Mouse (Mus musculus) MEL (cell line): Measurements from ENCODE around the gene Rpl9-ps6. TPM values are rescaled to one million over a fixed set of nuclear protein-coding genes. Genes with fewer than 3 reads are reported as not detected.

ENCODE experiments used
- DNase-seq: peaks from one replicate; pipeline ENCODE4 v3.0.0; 2011; ENCODE audit warnings: low read depth, low spot score
- H3K27ac ChIP-seq: 2 replicates; pipeline ENCODE4 v1.5.1; 2012; ENCODE audit warnings: low read depth, mild to moderate bottlenecking, control low read depth, low read length, moderate library complexity; ENCODE audit not compliant: control insufficient read depth
- H3K27me3 ChIP-seq, 2 experiments: fragments of 150-350 bp in 1 of 2; sonication (generic) in 1 of 2; 2 replicates each; pipeline ENCODE4 v1.6.1; 2012; ENCODE audit warnings: low read length in 2 of 2, mild to moderate bottlenecking in 2 of 2, improper control_type of control experiment in 1 of 2, moderate library complexity in 1 of 2; ENCODE audit not compliant: insufficient read depth in 2 of 2, control insufficient read depth in 1 of 2
- H3K36me3 ChIP-seq, 2 experiments: 2 replicates each; pipeline ENCODE4 v1.6.1; 2012 to 2014; ENCODE audit warnings: low read length in 2 of 2, improper control_type of control experiment in 1 of 2, inconsistent platforms in 1 of 2, mild to moderate bottlenecking in 1 of 2; ENCODE audit not compliant: insufficient read depth in 2 of 2, control insufficient read depth in 1 of 2
- H3K4me1 ChIP-seq, 2 experiments: fragments of 150-350 bp in 1 of 2; sonication (generic) in 1 of 2; 2 replicates each; pipeline ENCODE4 v1.6.1; 2012; ENCODE audit warnings: low read length in 2 of 2, improper control_type of control experiment in 1 of 2, mild to moderate bottlenecking in 1 of 2; ENCODE audit not compliant: insufficient read depth in 2 of 2, control insufficient read depth in 1 of 2
- H3K4me3 ChIP-seq, 2 experiments: fragments of 150-350 bp in 1 of 2; sonication (generic) in 1 of 2; 2 replicates each; pipeline ENCODE4 v1.5.1; 2012; ENCODE audit warnings: low read depth in 2 of 2, low read length in 2 of 2, mild to moderate bottlenecking in 2 of 2, moderate library complexity in 2 of 2, control low read depth in 1 of 2, improper control_type of control experiment in 1 of 2; ENCODE audit not compliant: control insufficient read depth in 1 of 2, insufficient read depth in 1 of 2
- H3K79me2 ChIP-seq: 2 replicates; pipeline ENCODE4 v1.6.1; 2012; ENCODE audit warnings: mild to moderate bottlenecking, low read length, moderate library complexity; ENCODE audit not compliant: control insufficient read depth, poor library complexity, insufficient read depth
- H3K9ac ChIP-seq: 2 replicates; pipeline ENCODE4 v1.6.1; 2012; ENCODE audit warnings: low read depth, mild to moderate bottlenecking, control low read depth, low read length, moderate library complexity; ENCODE audit not compliant: control insufficient read depth, poor library complexity, severe bottlenecking
- H3K9me3 ChIP-seq: fragments of 150-350 bp; sonication (generic); replicated peaks from 2 replicates; pipeline ENCODE4 v1.6.1; 2012; ENCODE audit warnings: mild to moderate bottlenecking, low read length, improper control_type of control experiment, moderate library complexity; ENCODE audit not compliant: insufficient read depth
- BHLHE40 ChIP-seq: IDR thresholded peaks from 2 replicates; pipeline ENCODE4 v1.6.1; 2012; ENCODE audit warnings: low read depth, mild to moderate bottlenecking, inconsistent platforms, low read length, improper control_type of control experiment, borderline replicate concordance
- CHD2 ChIP-seq: IDR thresholded peaks from 2 replicates; pipeline ENCODE4 v1.6.1; 2011; ENCODE audit warnings: low read length, improper control_type of control experiment
- CTCF ChIP-seq, 3 experiments: IDR thresholded peaks in 2 of 3; conservative IDR thresholded peaks in 1 of 3; 2 replicates each; pipeline ENCODE4 v1.5.1; 2011 to 2012; ENCODE audit warnings: low read length in 3 of 3, low read depth in 2 of 3, mild to moderate bottlenecking in 2 of 3, improper control_type of control experiment in 1 of 3, inconsistent platforms in 1 of 3, mixed read lengths in 1 of 3, moderate library complexity in 1 of 3; ENCODE audit not compliant: control insufficient read depth in 1 of 3, insufficient read depth in 1 of 3, poor library complexity in 1 of 3, severe bottlenecking in 1 of 3
- E2F4 ChIP-seq: IDR thresholded peaks from 2 replicates; pipeline ENCODE4 v1.6.1; 2011; ENCODE audit warnings: low read depth, low read length, improper control_type of control experiment, borderline replicate concordance
- ELF1 ChIP-seq: IDR thresholded peaks from 2 replicates; pipeline ENCODE4 v1.6.1; 2014; ENCODE audit warnings: low read depth, mild to moderate bottlenecking, inconsistent platforms, low read length, improper control_type of control experiment, moderate library complexity
- EP300 ChIP-seq, 2 experiments: IDR thresholded peaks; 2 replicates each; pipeline ENCODE4 v1.6.1; 2011; ENCODE audit warnings: improper control_type of control experiment in 2 of 2, low read length in 2 of 2, low read depth in 1 of 2, mild to moderate bottlenecking in 1 of 2
- ETS1 ChIP-seq: IDR thresholded peaks from 2 replicates; pipeline ENCODE4 v1.6.1; 2012; ENCODE audit warnings: low read depth, mild to moderate bottlenecking, inconsistent platforms, low read length, improper control_type of control experiment, moderate library complexity
- GATA1 ChIP-seq: IDR thresholded peaks from 2 replicates; pipeline ENCODE4 v1.6.1; 2011; ENCODE audit warnings: low read depth, low read length, improper control_type of control experiment
- HCFC1 ChIP-seq: IDR thresholded peaks from 2 replicates; pipeline ENCODE4 v1.6.1; 2012; ENCODE audit warnings: low read depth, mild to moderate bottlenecking, inconsistent platforms, low read length, improper control_type of control experiment, moderate library complexity
- KAT2A ChIP-seq: conservative IDR thresholded peaks from 2 replicates; pipeline ENCODE4 v1.6.1; 2012; ENCODE audit warnings: low read depth, low read length, improper control_type of control experiment, inconsistent platforms
- MAFK ChIP-seq: IDR thresholded peaks from 2 replicates; pipeline ENCODE4 v1.6.1; 2011; ENCODE audit warnings: low read depth, mild to moderate bottlenecking, low read length, improper control_type of control experiment, borderline replicate concordance
- MAX ChIP-seq: IDR thresholded peaks from 2 replicates; pipeline ENCODE4 v1.6.1; 2011; ENCODE audit warnings: low read length, improper control_type of control experiment
- MAZ ChIP-seq: IDR thresholded peaks from 2 replicates; pipeline ENCODE4 v1.6.1; 2012; ENCODE audit warnings: low read depth, mild to moderate bottlenecking, inconsistent platforms, low read length, improper control_type of control experiment
- MEF2A ChIP-seq: IDR thresholded peaks from 2 replicates; pipeline ENCODE4 v1.6.1; 2014; ENCODE audit warnings: low read depth, mild to moderate bottlenecking, inconsistent platforms, low read length, improper control_type of control experiment; ENCODE audit not compliant: poor library complexity, insufficient replicate concordance, severe bottlenecking; ENCODE audit errors: extremely low read depth
- MXI1 ChIP-seq: IDR thresholded peaks from 2 replicates; pipeline ENCODE4 v1.6.1; 2011; ENCODE audit warnings: mild to moderate bottlenecking, low read depth, low read length, improper control_type of control experiment
- MYB ChIP-seq: IDR thresholded peaks from 2 replicates; pipeline ENCODE4 v1.6.1; 2011; ENCODE audit warnings: mild to moderate bottlenecking, low read depth, low read length, improper control_type of control experiment
- MYC ChIP-seq: IDR thresholded peaks from 2 replicates; pipeline ENCODE4 v1.6.1; 2011; ENCODE audit warnings: low read depth, mild to moderate bottlenecking, low read length, improper control_type of control experiment, moderate library complexity
- NRF1 ChIP-seq: IDR thresholded peaks from 2 replicates; pipeline ENCODE4 v1.6.1; 2014; ENCODE audit warnings: low read depth, mild to moderate bottlenecking, inconsistent platforms, low read length, improper control_type of control experiment, moderate library complexity; ENCODE audit not compliant: poor library complexity, insufficient read depth, severe bottlenecking
- POLR2AphosphoS2 ChIP-seq: IDR thresholded peaks from 2 replicates; pipeline ENCODE4 v1.6.1; 2011; ENCODE audit warnings: low read length, improper control_type of control experiment
- POLR2AphosphoS5 ChIP-seq: IDR thresholded peaks from 2 replicates; pipeline ENCODE4 v1.6.1; 2012; ENCODE audit warnings: low read depth, borderline replicate concordance, mild to moderate bottlenecking, inconsistent platforms, low read length, moderate library complexity, mixed read lengths
- RAD21 ChIP-seq: IDR thresholded peaks from 2 replicates; pipeline ENCODE4 v1.6.1; 2011; ENCODE audit warnings: mild to moderate bottlenecking, low read depth, low read length, improper control_type of control experiment
- RCOR1 ChIP-seq: IDR thresholded peaks from 2 replicates; pipeline ENCODE4 v1.6.1; 2012; ENCODE audit warnings: low read depth, mild to moderate bottlenecking, inconsistent platforms, low read length, improper control_type of control experiment
- SIN3A ChIP-seq: IDR thresholded peaks from 2 replicates; pipeline ENCODE4 v1.6.1; 2012; ENCODE audit warnings: low read length, improper control_type of control experiment, inconsistent platforms
- TAL1 ChIP-seq: IDR thresholded peaks from 2 replicates; pipeline ENCODE4 v1.6.1; 2012; ENCODE audit warnings: mild to moderate bottlenecking, inconsistent platforms, low read length, moderate library complexity, mixed read lengths
- TCF12 ChIP-seq: IDR thresholded peaks from 2 replicates; pipeline ENCODE4 v1.6.1; 2014; ENCODE audit warnings: low read depth, mild to moderate bottlenecking, inconsistent platforms, low read length, improper control_type of control experiment, moderate library complexity
- USF1 ChIP-seq: IDR thresholded peaks from 2 replicates; pipeline ENCODE4 v1.6.1; 2014; ENCODE audit warnings: low read depth, mild to moderate bottlenecking, inconsistent platforms, low read length, improper control_type of control experiment, moderate library complexity
- ZC3H11A ChIP-seq: IDR thresholded peaks from 2 replicates; pipeline ENCODE4 v1.6.1; 2012; ENCODE audit warnings: low read depth, mild to moderate bottlenecking, inconsistent platforms, low read length, improper control_type of control experiment
- polyA plus RNA-seq, 2 experiments: library from polyadenylated mRNA; stranded (reverse) in 1 of 2; unstranded in 1 of 2; fragments of >175 nt in 1 of 2; fragments of >200 nt in 1 of 2; gene quantifications; 2 replicates each; pipeline versions ENCODE4 v1.2.1 to v1.2.4; 2012; ENCODE audit warnings: low replicate concordance in 2 of 2, low read depth in 1 of 2; ENCODE audit not compliant: insufficient read length in 2 of 2, insufficient read depth in 1 of 2, missing spikeins in 1 of 2
- total RNA-seq: library from RNA; depleted of rRNA; stranded (reverse); fragments of 300-350 nt; gene quantifications from 2 replicates; pipeline ENCODE4 v1.2.3, GENCODE M21; 2012

The Rpl9-ps6 gene
- total and polyA plus RNA-seq, 3 experiments = 95.5 to 161 TPM; not detected in 1

DNA sequence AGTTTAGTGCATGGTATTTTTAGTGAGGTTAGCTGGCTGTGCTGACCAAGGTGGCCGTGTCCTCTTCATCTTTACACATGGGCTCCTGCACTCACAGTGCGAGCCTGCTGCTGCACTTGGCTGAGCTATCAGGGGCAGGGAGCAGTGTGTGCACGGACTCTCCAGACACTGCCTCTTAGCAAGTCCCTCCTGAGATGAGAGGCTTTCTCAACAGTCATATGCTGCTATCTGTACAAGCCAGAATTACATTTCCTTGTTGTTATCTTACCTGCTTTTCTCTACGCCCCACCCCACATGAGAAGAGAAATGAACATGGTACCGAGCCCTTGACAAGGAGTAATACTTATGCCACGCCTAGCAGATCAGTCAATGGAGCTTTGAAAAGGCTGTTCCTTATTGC lies 44.6 kb upstream of the Rpl9-ps6 start (continued):
- TF ChIP-seq HCFC1 = no peak
- no peak for TF ChIP-seq MAZ
- TF ChIP-seq TAL1 = peak; percentile 76
- TF ChIP-seq ETS1 = peak; percentile 83
- no peak for TF ChIP-seq KAT2A
- peak; percentile 71 for TF ChIP-seq SIN3A
- TF ChIP-seq MYC = peak; percentile 72
- peak; percentile 86 for TF ChIP-seq TCF12
- 0 out of 2 replicates have a peak, but pooled peaks have one; percentile 7 for TF ChIP-seq NRF1
- peak; percentile 49; the same call in 1 of the 2 replicates for TF ChIP-seq MYB
- TF ChIP-seq ELF1 = 0 out of 2 replicates have a peak, but pooled peaks have one; percentile 47
- TF ChIP-seq MEF2A = no peak
- TF ChIP-seq MXI1 = peak; percentile 18; the same call in 1 of the 2 replicates
- TF ChIP-seq POLR2AphosphoS5 = no peak
- TF ChIP-seq ZC3H11A = no peak
- no peak for TF ChIP-seq RAD21
- no peak; the same call in 1 of the 2 replicates for TF ChIP-seq RCOR1
- no peak for TF ChIP-seq CTCF (IDR thresholded peaks at IDR 0.05 in 2 of 3, conservative IDR thresholded peaks at IDR 0.05 in 1 of 3; ENCODE audit: control insufficient read depth in 1 of 3, insufficient read depth in 1 of 3, low read depth in 2 of 3, low read length in 3 of 3, poor library complexity in 1 of 3, severe bottlenecking in 1 of 3)
- TF ChIP-seq POLR2AphosphoS2 = no peak
- TF ChIP-seq MAX = peak; percentile 31; the same call in 1 of the 2 replicates
- TF ChIP-seq USF1 = no peak; the same call in 1 of the 2 replicates
- TF ChIP-seq, all 39 proteins: peak for 14

DNA sequence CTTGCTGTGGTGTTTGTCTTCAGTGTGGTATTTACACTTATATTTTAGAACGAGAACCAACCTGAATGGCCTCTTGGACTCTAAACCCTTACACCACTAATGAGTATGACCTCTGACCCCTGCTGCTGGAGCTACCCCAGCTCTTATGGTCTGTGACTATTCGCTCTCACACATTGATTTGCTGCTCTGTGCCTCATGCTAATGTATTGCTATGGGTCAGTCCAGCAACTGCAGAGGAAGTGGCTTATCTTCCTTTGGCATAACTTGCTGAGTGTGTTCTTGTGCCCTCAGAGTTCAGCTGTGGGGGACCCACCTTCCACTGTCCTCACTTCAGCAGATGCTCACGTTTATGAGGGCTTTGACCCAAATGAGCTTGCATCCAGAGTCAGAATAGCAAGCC lies 43.9 kb upstream of the Rpl9-ps6 start:
- H3K79me2 ChIP-seq = peaks cover 26% of the 10 kb centered on the region
- H3K27me3 ChIP-seq = no peaks in the 10 kb centered on the region
- H3K4me3 ChIP-seq = no peak overlapping the region
- H3K9ac ChIP-seq = no peak overlapping the region
- peak overlapping the region; percentile 68 for H3K27ac ChIP-seq
- DNase-seq = peak; percentile 56
- peaks cover 19 to 21% of the 10 kb centered on the region in 2 experiments for H3K4me1 ChIP-seq
- peak; percentile 55 to 71 for TF ChIP-seq EP300 (IDR thresholded peaks at IDR 0.05; ENCODE audit: low read depth in 1 of 2, low read length in 2 of 2)
- peak; percentile 20; the same call in 1 of the 2 replicates for TF ChIP-seq BHLHE40
- peak; percentile 61 for TF ChIP-seq TAL1
- no peak for TF ChIP-seq MAZ
- TF ChIP-seq GATA1 = peak; percentile 72
- TF ChIP-seq CHD2 = no peak
- peak; percentile 63; the same call in 1 of the 2 replicates for TF ChIP-seq ETS1
- peak; percentile 59; the same call in 1 of the 2 replicates for TF ChIP-seq TCF12
- TF ChIP-seq MYC = no peak
- peak; percentile 46; the same call in 1 of the 2 replicates for TF ChIP-seq MAFK
- TF ChIP-seq E2F4 = no peak
- peaks cover 44 to 69% of the 10 kb centered on the region in 2 experiments for H3K36me3 ChIP-seq
- H3K9me3 ChIP-seq = no peaks in the 10 kb centered on the region
